Mouse (Mus musculus) thymus, adult 2 months (tissue): Measurements from ENCODE around the gene Prtn3.

Experiments used
- CTCF ChIP-seq: fragments of 200-500 bp; IDR thresholded peaks from 2 replicates; pipeline ENCODE4 v1.5.1; 2012; ENCODE audit warnings: mild to moderate bottlenecking, control low read depth, low read length, moderate library complexity, borderline replicate concordance; ENCODE audit not compliant: control insufficient read depth, poor library complexity, insufficient read depth; ENCODE audit errors: extremely low read depth
- POLR2A ChIP-seq: fragments of 200-500 bp; IDR thresholded peaks from 2 replicates; pipeline ENCODE4 v1.6.1; 2012; ENCODE audit warnings: mild to moderate bottlenecking, low read length, control low read depth, moderate library complexity; ENCODE audit not compliant: control insufficient read depth, poor library complexity, insufficient read depth; ENCODE audit errors: extremely low read depth

- TF ChIP-seq CTCF: no peak
- no peak for TF ChIP-seq POLR2A
Observed at GRCm38 (mm10) chr10:79861230-79862048, 12.8 kb upstream of the Prtn3 start.
